Mouse (Mus musculus) A20 (cell line): ENCODE measurements around the gene Il22ra2.

Experiments used
- DNase-seq: peaks from one replicate; pipeline ENCODE4 v3.0.0-alpha.2; 2011; ENCODE audit warnings: low read depth, low spot score

Gene Il22ra2

GRCm38 (mm10) chr10:19601502-19601901, 20.3 kb upstream of the Il22ra2 start:
- DNase-seq, result peak; percentile 48

DNA sequence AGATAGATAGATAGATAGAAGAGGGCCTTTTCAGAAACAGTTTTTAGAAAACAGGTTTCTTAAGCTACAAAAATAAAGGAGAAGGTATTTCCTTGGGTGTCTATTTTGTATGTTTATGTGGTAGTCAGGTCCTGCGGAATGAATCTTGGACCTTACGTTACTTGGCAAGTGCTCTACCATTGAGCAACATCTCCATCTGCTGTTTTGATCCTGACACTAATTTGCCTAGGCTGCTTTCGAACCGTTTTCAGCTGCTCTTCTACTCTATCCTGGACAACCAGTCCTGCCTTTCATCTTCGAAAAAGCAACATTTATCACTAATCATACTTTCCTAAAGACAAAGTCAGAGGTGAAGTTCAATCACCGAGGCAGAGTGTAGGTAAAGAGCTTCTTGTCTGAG, 18.6 kb upstream of the Il22ra2 start:
- no peak for DNase-seq

GRCm38 (mm10) chr10:19609125-19609524, 12.7 kb upstream of the Il22ra2 start:
- no peak for DNase-seq

GRCm38 (mm10) chr10:19611616-19612015, 10.2 kb upstream of the Il22ra2 start:
- no peak for DNase-seq

GRCm38 (mm10) chr10:19613111-19613753, 8.6 kb upstream of the Il22ra2 start:
- DNase-seq, result no peak

DNA sequence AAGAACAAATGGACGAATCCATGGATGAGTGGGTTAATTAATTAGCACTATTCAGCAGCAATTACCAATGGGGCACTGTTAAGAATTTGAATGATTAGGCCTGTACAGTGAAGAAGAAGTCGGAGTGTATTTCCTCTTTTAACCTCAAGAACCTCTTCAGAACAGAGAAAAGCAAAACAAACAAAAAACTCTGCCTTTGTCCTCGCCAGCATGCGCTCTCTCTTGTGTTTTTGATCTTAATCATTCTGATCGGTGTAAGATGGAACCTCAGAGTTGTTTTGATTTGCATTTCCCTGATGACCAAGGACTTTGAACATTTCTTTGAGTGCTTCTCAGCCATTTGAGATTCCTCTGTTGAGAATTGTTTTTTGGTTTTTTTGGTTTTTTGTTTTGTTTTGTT, 2.1 kb upstream of the Il22ra2 start:
- no peak for DNase-seq

- DNase-seq, result no peak
Observed at GRCm38 (mm10) chr10:19624617-19625016, 2.8 kb downstream of the Il22ra2 start.

- no peak for DNase-seq
Observed at GRCm38 (mm10) chr10:19627342-19627741, 5.5 kb downstream of the Il22ra2 start.

GRCm38 (mm10) chr10:19627748-19628147, 6.0 kb downstream of the Il22ra2 start:
- no peak for DNase-seq

- no peak for DNase-seq
Observed at GRCm38 (mm10) chr10:19631616-19632195, 9.9 kb downstream of the Il22ra2 start.

GRCm38 (mm10) chr10:19638851-19639250, 17.1 kb downstream of the Il22ra2 start:
- DNase-seq, result no peak

DNA sequence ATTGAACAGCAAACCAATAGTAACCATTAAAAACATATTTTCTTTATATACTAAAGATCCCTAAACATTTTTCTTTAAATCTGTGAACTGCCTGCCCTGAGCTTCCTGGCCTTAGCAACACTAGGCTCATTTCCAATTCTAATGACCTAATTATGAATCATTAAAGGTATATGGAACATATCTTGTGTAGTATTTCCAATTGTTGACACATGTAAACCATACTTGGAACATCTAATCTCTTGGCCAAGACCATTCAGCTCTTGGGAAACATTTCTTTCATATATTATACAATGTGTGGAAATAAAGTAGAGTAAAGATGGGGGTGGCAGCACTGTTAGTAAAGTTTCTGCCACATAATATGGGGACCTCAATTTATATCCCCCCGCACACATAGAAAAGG, 17.8 kb downstream of the Il22ra2 start:
- no peak for DNase-seq

DNA sequence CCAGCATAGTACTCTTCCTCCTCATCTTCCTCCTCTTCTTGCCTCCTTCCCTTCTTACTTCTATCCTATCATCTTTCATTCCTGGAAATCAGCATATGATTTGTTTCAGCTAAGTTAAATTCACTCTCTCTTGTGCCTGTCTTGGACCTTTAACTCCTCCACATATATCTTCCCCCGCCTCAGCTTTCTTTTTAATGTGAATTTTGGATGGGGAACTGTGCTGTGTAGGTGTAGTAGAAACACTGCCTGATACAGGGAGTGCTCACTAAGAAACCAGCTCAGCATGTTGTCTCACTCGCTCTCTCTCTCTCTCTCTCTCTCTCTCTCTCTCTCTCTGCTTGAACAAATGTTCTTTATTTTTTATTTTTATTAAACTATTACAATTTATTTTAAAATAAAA, 23.3 kb downstream of the Il22ra2 start:
- no peak for DNase-seq

DNA sequence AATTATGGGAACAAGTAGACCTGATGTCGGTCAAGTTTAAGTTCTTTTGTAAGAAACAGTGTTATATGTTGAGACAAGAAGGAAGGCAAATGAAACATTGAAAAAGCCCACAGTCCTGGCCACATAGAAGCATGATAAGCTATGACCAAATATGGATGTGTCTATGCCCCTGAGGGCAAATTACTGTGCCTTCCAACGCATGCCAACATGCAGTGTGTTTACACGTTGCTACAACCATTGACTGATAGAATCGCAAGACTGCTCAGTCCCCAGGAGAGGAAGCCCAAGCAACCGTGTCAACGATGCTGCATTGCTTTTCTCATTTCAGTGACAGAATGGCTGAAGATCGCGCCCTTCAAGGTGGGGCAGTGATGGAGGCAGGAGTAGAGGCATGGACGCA, 35.6 kb downstream of the Il22ra2 start:
- DNase-seq, result no peak

GRCm38 (mm10) chr10:19659953-19660352, 38.2 kb downstream of the Il22ra2 start:
- peak; percentile 69 for DNase-seq

GRCm38 (mm10) chr10:19668973-19669372, 47.2 kb downstream of the Il22ra2 start:
- peak; percentile 89 for DNase-seq

DNA sequence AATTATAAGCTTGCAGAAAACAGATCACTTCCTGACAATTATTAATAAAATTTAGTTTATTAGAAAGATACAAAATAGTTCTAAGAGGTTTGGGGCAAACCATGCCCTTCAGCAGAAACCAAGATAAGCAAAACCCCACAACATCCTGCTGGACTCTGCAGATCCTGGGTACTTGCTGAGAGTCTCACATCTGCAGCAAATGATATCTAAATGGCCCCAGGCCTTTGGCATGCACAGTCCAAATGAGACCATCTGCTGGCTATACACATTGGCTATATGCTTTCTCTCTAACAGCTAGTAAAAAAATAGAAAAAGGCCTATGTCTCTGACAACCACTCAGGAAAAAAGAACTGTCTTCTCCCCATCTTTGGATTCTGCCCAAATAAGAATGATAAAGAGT, 50.2 kb downstream of the Il22ra2 start:
- DNase-seq, result no peak

- DNase-seq, result peak; percentile 43
Observed at GRCm38 (mm10) chr10:19673146-19673545, 51.3 kb downstream of the Il22ra2 start.
